Mouse (Mus musculus): Measurements from ENCODE around the gene Pdzd7. TPM values are rescaled to one million over a fixed set of nuclear protein-coding genes. Genes with fewer than 3 reads are reported as not detected.

Pdzd7 gene
- polyA plus RNA-seq, 1 experiment from 2014 or later = 0.11 TPM

DNA sequence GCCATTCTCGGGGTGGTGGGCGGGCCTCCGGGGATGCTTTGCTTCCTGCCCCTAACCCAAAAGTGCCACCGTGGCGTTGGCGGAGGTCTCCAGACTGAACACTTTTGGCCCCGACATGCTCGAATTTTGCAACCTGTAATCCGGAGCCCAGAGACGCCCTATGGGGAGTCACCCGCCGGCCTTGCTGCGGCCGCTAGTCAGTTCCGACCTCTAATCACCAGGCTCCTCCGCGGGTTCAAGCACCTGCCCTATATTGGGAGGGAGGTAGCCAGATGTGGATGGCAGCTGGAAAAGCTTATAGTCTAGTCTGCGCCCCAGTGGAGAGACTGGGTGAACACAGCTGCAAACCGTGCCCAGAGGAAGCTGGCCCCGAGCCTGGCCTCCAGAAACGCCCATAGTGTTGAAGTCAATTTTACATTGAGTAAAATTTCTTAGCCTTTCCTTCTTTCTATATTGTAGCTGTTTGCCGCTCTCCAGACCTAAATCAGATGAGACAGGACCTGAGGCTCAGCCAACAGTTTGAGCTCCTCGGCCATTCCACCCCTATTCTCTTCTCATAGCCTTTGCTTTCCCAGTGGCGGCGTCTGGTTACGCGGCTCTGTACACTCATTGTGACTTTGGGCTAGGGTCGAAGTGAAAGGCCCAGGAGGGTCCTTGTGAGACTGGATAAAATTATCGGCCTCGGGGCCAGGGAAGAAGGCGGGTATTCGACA is 30.0 kb upstream of the Pdzd7 start:
- Histone ChIP-seq H3K36me3 (no peaks in the 10 kb centered on the region), H3K9ac (peak overlapping the region; percentile 81), H3K4me1 (replicated peaks) (peaks cover 61% of the 10 kb centered on the region), H3K27ac (peak overlapping the region; percentile 95), H3K4me3 (peak overlapping the region; percentile 68), H3K9me3 (replicated peaks) (no peaks in the 10 kb centered on the region), H3K4me2 (peak overlapping the region; percentile 99), H3K27me3 (peaks cover 43% of the 10 kb centered on the region)
- 2% methylated on average over 32 of the region's 32 CpGs for WGBS
- peak; percentile 34 for ATAC-seq (replicated peaks; ENCODE audit: insufficient number of reproducible peaks, insufficient read depth, low FRiP score, low read depth)

DNA sequence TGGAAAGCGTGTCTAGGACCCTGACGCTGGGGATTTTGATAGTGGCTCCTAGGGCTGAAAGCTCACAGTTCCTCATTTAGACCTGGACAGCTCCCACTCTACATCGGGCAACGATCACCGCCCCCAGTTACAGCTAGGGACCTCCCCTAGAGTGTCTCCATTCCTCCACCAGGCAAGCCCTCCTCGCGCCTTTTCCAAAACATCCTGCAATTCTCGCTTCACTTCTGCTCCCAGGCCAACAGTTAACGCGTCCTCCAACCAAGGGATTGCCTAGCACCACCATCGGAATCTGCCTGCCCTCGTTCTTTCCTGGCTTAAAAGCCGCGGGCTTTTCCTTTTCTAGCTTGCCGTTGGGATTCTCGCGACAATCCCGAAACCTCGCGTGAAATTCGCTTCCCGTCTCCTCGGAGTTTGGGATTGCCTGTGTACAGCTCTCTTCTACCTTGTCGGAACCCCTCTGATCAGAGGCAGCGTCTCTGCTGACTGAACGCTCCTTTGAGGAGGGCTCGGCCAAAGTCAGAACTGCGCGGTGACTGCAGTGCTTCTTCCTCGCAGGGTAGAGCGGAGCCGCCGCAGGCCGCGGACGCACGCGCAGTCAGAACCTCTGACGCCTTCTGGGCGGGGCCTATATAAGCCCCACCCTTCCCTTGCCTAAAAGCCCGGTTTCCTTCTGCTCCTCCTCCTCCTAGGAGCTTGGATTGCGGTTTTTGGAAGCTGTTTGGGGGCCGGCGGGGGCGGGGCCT is 29.2 kb upstream of the Pdzd7 start, which contains the start of gene Kazald1:
Gene Kazald1 (plus strand): TSS at position 662 of the 743 bp plus-strand sequence.
- ATAC-seq (replicated peaks; ENCODE audit: insufficient number of reproducible peaks, insufficient read depth, low FRiP score, low read depth) = peak; percentile 88
- Histone ChIP-seq H3K4me1 (replicated peaks) (peaks cover 54% of the 10 kb centered on the region), H3K9ac (peak within 1 kb of the TSS; percentile 81), H3K4me3 (peak within 1 kb of the TSS; percentile 68), H3K27me3 (peaks cover 36% of the 10 kb centered on the region), H3K9me3 (replicated peaks) (no peaks in the 10 kb centered on the region), H3K36me3 (no peaks in the 10 kb centered on the region), H3K27ac (peak within 1 kb of the TSS; percentile 95), H3K4me2 (peak within 1 kb of the TSS; percentile 99)
- WGBS = under 1% methylated on average over 45 of the region's 45 CpGs

DNA sequence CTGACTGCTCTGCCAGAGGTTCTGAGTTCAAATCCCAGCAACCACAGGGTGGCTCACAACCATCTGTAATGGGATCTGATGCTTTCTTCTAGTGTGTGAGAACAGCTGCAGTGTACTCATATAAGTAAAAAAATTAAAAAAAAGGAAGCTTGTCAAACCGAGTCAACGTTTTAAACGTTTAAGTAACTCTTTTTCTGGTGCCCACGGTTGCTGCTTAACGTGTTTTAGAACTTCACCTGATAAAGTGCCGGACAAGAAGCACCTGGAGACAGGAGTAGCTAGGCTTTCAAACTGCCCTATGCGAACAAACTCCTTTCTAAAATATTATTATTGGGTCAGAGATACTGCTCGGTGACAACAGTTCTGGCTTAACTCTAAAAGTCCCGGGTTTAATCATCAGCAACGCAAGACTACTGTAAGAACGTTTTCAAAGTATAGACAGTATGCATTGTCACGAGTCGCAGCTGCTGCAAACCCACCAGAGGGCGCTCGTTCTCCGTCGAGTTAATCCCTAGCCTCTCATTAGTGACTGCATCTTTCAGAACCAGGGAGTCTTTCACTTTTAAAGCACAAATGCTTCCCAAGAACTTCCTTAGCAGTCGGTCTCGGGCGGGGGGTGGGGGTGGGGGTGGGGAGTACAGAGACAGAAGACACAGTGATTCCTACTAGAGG is 28.5 kb upstream of the Pdzd7 start:
- 0 out of 2 replicates have a peak, but pooled peaks have one; percentile 17 for ATAC-seq (replicated peaks; ENCODE audit: insufficient number of reproducible peaks, insufficient read depth, low FRiP score, low read depth)
- peaks cover 38% of the 10 kb centered on the region for H3K27me3 ChIP-seq
- H3K4me1 ChIP-seq (replicated peaks) = peaks cover 47% of the 10 kb centered on the region
- peak overlapping the region; percentile 68 for H3K4me3 ChIP-seq
- peak overlapping the region; percentile 95 for H3K27ac ChIP-seq
- H3K9me3 ChIP-seq (replicated peaks) = no peaks in the 10 kb centered on the region
- 6% methylated on average over 20 of the region's 20 CpGs for WGBS
- no peaks in the 10 kb centered on the region for H3K36me3 ChIP-seq
- H3K4me2 ChIP-seq = peak overlapping the region; percentile 99
- peak overlapping the region; percentile 81 for H3K9ac ChIP-seq

DNA sequence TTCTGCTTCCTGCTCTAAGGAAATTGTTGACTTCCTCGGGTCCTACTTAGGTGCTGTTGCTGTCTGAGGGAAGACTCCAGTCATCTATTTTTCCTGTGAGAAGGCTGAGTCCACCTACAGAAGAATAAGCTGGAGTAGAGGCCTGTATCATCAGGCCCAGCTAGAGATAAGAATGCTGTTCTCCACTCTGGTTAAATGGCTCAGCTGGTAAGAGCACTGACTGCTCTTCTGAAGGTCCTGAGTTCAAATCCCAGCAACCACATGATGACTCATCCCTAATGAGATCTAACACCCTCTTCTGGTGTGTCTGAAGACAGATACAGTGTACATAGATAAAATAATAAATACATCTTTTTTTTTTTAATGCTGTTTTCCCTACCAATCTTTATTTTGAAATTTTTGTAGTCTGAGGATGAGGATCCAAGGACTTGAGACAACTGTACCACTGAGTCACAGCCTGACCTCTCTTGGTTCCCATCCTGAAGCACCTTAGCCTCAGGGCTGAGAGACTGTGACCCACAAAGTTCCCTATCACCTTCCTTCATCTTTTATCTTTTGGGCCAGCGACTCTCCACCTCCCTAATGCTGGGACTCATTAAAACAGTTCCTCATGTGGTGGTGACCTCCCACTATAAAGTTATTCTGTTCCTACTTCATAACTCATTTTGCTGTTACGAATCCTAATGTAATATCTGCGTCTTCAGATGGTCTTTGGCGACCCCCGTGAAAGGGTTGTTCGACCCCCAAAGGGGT is 22.4 kb upstream of the Pdzd7 start:
- H3K27ac ChIP-seq = no peak overlapping the region

DNA sequence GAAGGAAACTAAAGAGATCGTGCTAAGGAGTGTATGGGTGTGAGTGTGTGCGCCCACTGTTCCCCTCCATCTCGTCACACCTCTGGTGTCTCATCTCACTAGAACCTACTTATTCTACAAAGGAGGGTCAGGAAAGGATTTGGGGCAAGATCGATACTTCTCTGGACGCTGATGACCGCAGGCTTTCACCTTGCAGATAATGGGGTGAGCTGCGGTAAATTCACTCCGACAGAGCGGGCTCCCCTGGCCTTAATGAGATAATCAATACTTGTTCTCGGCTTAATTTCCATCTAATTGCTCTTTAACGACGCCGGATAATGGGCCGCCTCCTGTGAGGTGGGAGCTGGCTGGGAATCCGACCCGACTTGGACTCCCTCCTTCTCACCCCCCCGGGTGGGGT is 21.7 kb upstream of the Pdzd7 start:
- Histone ChIP-seq H3K4me1 (replicated peaks) (peaks cover 7% of the 10 kb centered on the region; the same call in 1 of the 2 replicates), H3K4me3 (no peak overlapping the region), H3K36me3 (no peaks in the 10 kb centered on the region), H3K9ac (no peak overlapping the region), H3K27ac (no peak overlapping the region), H3K27me3 (peaks cover 61% of the 10 kb centered on the region), H3K9me3 (replicated peaks) (no peaks in the 10 kb centered on the region), H3K4me2 (no peak overlapping the region)
- ATAC-seq (replicated peaks; ENCODE audit: insufficient number of reproducible peaks, insufficient read depth, low FRiP score, low read depth) = no peak
- WGBS = 28% methylated on average over 17 of the region's 17 CpGs

More for the DNA sequence above, 22.4 kb upstream of the Pdzd7 start:
- no peaks in the 10 kb centered on the region for H3K36me3 ChIP-seq
- no peak for ATAC-seq (replicated peaks; ENCODE audit: insufficient number of reproducible peaks, insufficient read depth, low FRiP score, low read depth)
- WGBS = 70% methylated on average over 7 of the region's 7 CpGs
- H3K27me3 ChIP-seq = peaks cover 61% of the 10 kb centered on the region
- H3K9ac ChIP-seq = no peak overlapping the region
- H3K9me3 ChIP-seq (replicated peaks) = no peaks in the 10 kb centered on the region
- H3K4me3 ChIP-seq = no peak overlapping the region
- H3K4me1 ChIP-seq (replicated peaks) = peaks cover 7% of the 10 kb centered on the region; the same call in 1 of the 2 replicates
- no peak overlapping the region for H3K4me2 ChIP-seq

DNA sequence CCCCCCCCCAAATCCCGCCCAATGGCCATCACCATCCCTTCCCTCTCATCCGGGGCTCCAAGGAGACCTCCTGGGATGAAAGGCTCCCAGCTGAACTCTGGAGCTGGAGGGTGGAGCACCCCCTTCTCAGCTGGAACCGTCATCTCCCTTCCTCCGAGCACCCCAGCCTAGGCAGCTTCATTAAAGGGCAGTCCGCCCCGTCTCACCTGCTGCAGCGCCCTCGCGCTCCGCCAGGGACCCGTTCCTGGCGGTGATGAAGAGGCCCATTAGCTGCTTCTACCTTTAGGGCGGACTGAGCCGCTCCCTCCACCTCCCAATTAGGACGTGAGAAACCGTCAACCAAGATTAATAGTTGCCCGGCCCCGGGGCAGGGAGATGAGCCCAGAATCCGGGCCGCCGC is 19.7 kb upstream of the Pdzd7 start:
- peaks cover 61% of the 10 kb centered on the region for H3K27me3 ChIP-seq
- H3K9me3 ChIP-seq (replicated peaks) = no peaks in the 10 kb centered on the region
- H3K4me3 ChIP-seq = no peak overlapping the region
- no peak overlapping the region for H3K27ac ChIP-seq
- no peak for ATAC-seq (replicated peaks; ENCODE audit: insufficient number of reproducible peaks, insufficient read depth, low FRiP score, low read depth)
- H3K9ac ChIP-seq = no peak overlapping the region
- 6% methylated on average over 21 of the region's 21 CpGs for WGBS
- H3K36me3 ChIP-seq = no peaks in the 10 kb centered on the region
- H3K4me2 ChIP-seq = no peak overlapping the region
- peaks cover 4% of the 10 kb centered on the region; the same call in 1 of the 2 replicates for H3K4me1 ChIP-seq (replicated peaks)

DNA sequence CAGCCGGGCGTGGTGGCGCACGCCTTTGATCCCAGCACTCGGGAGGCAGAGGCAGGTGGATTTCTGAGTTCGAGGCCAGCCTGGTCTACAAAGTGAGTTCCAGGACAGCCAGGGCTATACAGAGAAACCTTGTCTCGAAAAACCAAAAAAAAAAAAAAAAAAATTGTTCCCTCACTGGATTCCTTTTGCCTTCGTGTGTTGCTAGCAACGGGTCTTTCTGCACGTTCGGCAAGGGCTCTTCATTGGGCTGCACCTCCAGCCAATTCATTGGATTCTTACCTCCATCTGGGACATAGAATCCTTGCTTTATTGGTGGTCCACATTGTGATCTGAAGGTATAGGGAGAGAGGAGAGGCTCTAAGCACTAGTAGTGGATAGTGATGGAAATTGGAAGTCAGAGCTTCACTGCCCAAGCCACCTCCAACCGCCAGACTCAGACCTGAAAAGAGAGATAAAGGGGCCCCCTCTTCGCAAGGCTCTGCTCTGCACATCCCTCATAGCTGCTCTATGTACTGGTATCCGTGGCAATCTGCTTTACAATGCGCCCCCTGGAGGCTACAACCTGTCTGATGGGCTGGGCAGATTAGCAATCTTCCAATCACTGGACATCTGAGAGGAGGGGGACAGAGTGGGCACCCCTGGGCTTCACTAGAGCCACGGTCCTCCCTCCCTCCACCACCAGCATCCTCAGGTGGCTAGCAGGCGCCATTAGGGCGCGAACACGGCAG is 18.2 kb upstream of the Pdzd7 start:
- peaks cover 12% of the 10 kb centered on the region for H3K4me1 ChIP-seq (replicated peaks)
- H3K4me2 ChIP-seq = no peak overlapping the region
- H3K9me3 ChIP-seq (replicated peaks) = no peaks in the 10 kb centered on the region
- ATAC-seq (replicated peaks; ENCODE audit: insufficient number of reproducible peaks, insufficient read depth, low FRiP score, low read depth) = no peak
- no peak overlapping the region for H3K4me3 ChIP-seq
- H3K36me3 ChIP-seq = no peaks in the 10 kb centered on the region
- H3K27me3 ChIP-seq = peaks cover 51% of the 10 kb centered on the region
- H3K9ac ChIP-seq = no peak overlapping the region
- no peak overlapping the region for H3K27ac ChIP-seq
- WGBS = 43% methylated on average over 20 of the region's 20 CpGs

DNA sequence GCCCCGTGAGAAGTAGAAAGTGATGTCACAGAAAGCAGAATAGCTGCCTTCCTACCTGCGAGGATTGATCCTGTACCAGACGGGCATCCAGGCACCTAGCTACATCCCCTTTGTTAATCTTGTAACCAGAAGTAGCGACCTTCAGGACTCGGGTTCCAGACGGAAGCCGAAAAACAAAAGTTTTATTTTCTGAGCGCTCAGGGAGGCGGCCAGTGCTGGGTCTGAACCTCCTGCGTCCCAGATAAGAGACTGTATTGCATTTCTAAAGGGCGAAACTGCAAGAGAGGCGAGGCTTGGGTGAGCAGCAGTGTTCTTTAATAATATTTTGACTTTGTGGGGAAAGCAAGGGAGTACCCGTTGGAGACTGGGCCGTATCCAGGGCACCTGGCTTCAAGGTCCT is 13.3 kb upstream of the Pdzd7 start:
- Histone ChIP-seq H3K9ac (peak overlapping the region; percentile 74), H3K27ac (peak overlapping the region; percentile 98), H3K36me3 (0 out of 2 replicates have a peak, but pooled peaks cover 4% of the 10 kb centered on the region), H3K9me3 (replicated peaks) (no peaks in the 10 kb centered on the region), H3K27me3 (peaks cover 3% of the 10 kb centered on the region), H3K4me3 (peak overlapping the region; percentile 64), H3K4me2 (peak overlapping the region; percentile 84), H3K4me1 (replicated peaks) (peaks cover 26% of the 10 kb centered on the region)
- 2% methylated on average over 14 of the region's 14 CpGs for whole genome bisulfite sequencing
- no peak for ATAC-seq (replicated peaks; ENCODE audit: insufficient number of reproducible peaks, insufficient read depth, low FRiP score, low read depth)

DNA sequence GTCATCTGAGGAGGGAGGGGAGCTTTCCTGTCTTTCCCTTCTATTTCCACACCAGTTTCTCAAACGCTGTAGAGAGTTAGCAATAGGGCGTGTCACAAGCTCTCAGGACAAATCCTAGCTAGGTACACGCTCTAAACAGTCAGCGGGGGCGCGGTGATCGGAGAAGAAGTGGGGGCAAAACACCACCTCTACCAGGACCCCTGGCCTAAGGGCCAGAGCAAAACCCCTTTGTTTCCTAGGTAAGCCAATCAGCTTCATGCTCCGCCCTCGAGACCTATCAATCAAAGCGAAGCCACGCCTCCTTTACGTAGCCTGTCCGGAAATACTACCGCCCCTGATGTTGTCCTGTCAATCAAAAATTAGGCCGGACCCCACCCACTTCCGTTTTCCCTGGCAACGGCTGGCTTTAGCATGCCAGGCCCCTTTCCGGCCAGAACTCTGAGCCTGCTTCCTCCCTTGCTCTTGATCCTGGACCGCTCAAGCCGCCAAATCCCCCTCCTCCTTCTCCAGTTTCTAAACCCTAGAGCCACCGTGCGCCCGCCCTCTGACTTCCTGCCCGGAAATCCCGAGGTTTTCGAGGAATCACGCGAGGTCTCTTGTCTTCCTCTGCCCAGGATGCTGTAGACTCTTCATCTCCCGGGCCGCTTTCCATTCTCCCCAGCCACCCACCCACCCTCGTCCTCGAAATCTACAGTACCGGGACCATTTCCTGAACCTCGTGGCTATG is 12.8 kb upstream of the Pdzd7 start:
- H3K9me3 ChIP-seq (replicated peaks) = no peaks in the 10 kb centered on the region

DNA sequence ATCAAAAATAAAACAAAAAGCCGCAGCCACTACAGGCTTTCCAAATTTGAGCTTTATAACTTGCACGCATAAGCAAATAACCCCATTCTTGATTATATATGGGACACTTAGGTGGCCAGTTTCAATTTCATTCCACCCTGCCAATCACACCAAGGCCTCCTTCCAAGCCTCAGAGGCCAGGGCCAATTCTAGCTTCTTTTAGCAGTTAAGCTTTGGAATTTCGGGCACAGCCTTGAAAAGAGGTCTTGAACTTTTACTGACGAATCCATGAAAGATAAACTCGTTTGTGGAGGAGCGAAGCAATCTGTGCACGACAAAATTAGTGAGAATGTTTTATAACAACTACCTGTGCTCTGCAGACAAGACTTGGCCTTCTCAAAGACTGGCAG is 12.2 kb upstream of the Pdzd7 start:
- H3K9me3 ChIP-seq (replicated peaks) = no peaks in the 10 kb centered on the region
- 0 out of 2 replicates have a peak, but pooled peaks cover 10% of the 10 kb centered on the region for H3K36me3 ChIP-seq
- peak overlapping the region; percentile 98 for H3K27ac ChIP-seq
- no peaks in the 10 kb centered on the region for H3K27me3 ChIP-seq
- H3K4me3 ChIP-seq = peak overlapping the region; percentile 64
- peaks cover 25% of the 10 kb centered on the region for H3K4me1 ChIP-seq (replicated peaks)
- WGBS = 37% methylated on average over 7 of the region's 7 CpGs
- peak overlapping the region; percentile 71 for H3K9ac ChIP-seq
- peak overlapping the region; percentile 84 for H3K4me2 ChIP-seq
- no peak for ATAC-seq (replicated peaks; ENCODE audit: insufficient number of reproducible peaks, insufficient read depth, low FRiP score, low read depth)

More for the DNA sequence above, 12.8 kb upstream of the Pdzd7 start:
- Histone ChIP-seq H3K4me2 (peak overlapping the region; percentile 84), H3K4me1 (replicated peaks) (peaks cover 25% of the 10 kb centered on the region), H3K27me3 (no peaks in the 10 kb centered on the region; the same call in 1 of the 2 replicates), H3K4me3 (peak overlapping the region; percentile 64), H3K36me3 (0 out of 2 replicates have a peak, but pooled peaks cover 7% of the 10 kb centered on the region), H3K9ac (peak overlapping the region; percentile 74), H3K27ac (peak overlapping the region; percentile 98)
- under 1% methylated on average over 34 of the region's 34 CpGs for WGBS
- peak; percentile 92 for ATAC-seq (replicated peaks; ENCODE audit: insufficient number of reproducible peaks, insufficient read depth, low FRiP score, low read depth)

All from heart, embryonic 15.5 days (tissue).